Mouse (Mus musculus) forebrain, embryonic 13.5 days (tissue): ENCODE measurements around the gene Vps26b. TPM values are rescaled to one million over a fixed set of nuclear protein-coding genes. Genes with fewer than 3 reads are reported as not detected.

Experiments used
- ATAC-seq: fragments of 200-750 bp; cut with Nextera tagmentation; 2 replicates; pipeline ENCODE4 v1.8.0; 2017
- H3K27ac ChIP-seq: fragments of 300-500 bp; sonication (generic); 2 replicates; pipeline ENCODE4 v1.5.1; 2015; ENCODE audit warnings: inconsistent platforms, mild to moderate bottlenecking, moderate library complexity
- H3K27me3 ChIP-seq: fragments of 300-500 bp; sonication (generic); 2 replicates; pipeline ENCODE4 v1.6.1; 2015; ENCODE audit warnings: mild to moderate bottlenecking, inconsistent platforms
- H3K36me3 ChIP-seq: fragments of 300-500 bp; sonication (generic); 2 replicates; pipeline ENCODE4 v1.6.1; 2015; ENCODE audit warnings: mild to moderate bottlenecking, inconsistent platforms; ENCODE audit not compliant: poor library complexity, severe bottlenecking
- H3K4me1 ChIP-seq: fragments of 300-500 bp; sonication (generic); 2 replicates; pipeline ENCODE4 v1.6.1; 2015; ENCODE audit warnings: inconsistent platforms
- H3K4me2 ChIP-seq: fragments of 300-500 bp; sonication (generic); 2 replicates; pipeline ENCODE4 v1.6.1; 2015; ENCODE audit warnings: inconsistent platforms, mild to moderate bottlenecking, moderate library complexity
- H3K4me3 ChIP-seq: fragments of 300-500 bp; sonication (generic); 2 replicates; pipeline ENCODE4 v1.5.1; 2015; ENCODE audit warnings: mild to moderate bottlenecking, inconsistent platforms
- H3K9ac ChIP-seq: fragments of 300-500 bp; sonication (generic); 2 replicates; pipeline ENCODE4 v1.6.1; 2015; ENCODE audit warnings: mild to moderate bottlenecking, inconsistent platforms
- H3K9me3 ChIP-seq: fragments of 300-500 bp; sonication (generic); replicated peaks from 2 replicates; pipeline ENCODE4 v1.6.1; 2016; ENCODE audit warnings: inconsistent platforms
- WGBS: fragments of 180-500 bp; shearing (Covaris S2); methylation state at CpG from one replicate; pipeline ENCODE4 v1.1.7; 2015; 5-methylcytosine and 5-hydroxymethylcytosine counted together
- polyA plus RNA-seq: library from polyadenylated mRNA; unstranded; fragments of >200 nt; fragmentation: Nextera tagmentation; extraction: Ambion mirVana; gene quantifications from 2 replicates; pipeline ENCODE4 v1.2.1, GENCODE M21; 2015

Vps26b gene
- polyA plus RNA-seq, 1 experiment from 2014 or later, result 52.6 TPM

- Histone ChIP-seq H3K4me1 (no peaks in the 10 kb centered on the region), H3K9me3 (no peaks in the 10 kb centered on the region), H3K27ac (no peak overlapping the region), H3K36me3 (peaks cover 60% of the 10 kb centered on the region), H3K4me3 (no peak overlapping the region), H3K9ac (no peak overlapping the region), H3K4me2 (no peak overlapping the region), H3K27me3 (no peaks in the 10 kb centered on the region)
- no peak for ATAC-seq
- 96% methylated on average over 6 of the region's 6 CpGs for WGBS
Measured at GRCm38 (mm10) chr9:26985668-26986277, 44.1 kb downstream of the Vps26b start.

- H3K36me3 ChIP-seq, result peaks cover 54% of the 10 kb centered on the region
Measured at GRCm38 (mm10) chr9:26985090-26985613, 44.7 kb downstream of the Vps26b start.

GRCm38 (mm10) chr9:26978776-26979175, 51.1 kb downstream of the Vps26b start:
- Histone ChIP-seq H3K27ac (no peak overlapping the region), H3K4me1 (no peaks in the 10 kb centered on the region), H3K9ac (no peak overlapping the region), H3K4me3 (no peak overlapping the region), H3K9me3 (no peaks in the 10 kb centered on the region), H3K27me3 (no peaks in the 10 kb centered on the region), H3K4me2 (no peak overlapping the region), H3K36me3 (peaks cover 54% of the 10 kb centered on the region)
- WGBS, result 94% methylated on average over 3 of the region's 3 CpGs
- ATAC-seq, result no peak

More at GRCm38 (mm10) chr9:26985090-26985613, 44.7 kb downstream of the Vps26b start:
- no peaks in the 10 kb centered on the region for H3K27me3 ChIP-seq
- no peak for ATAC-seq
- no peaks in the 10 kb centered on the region for H3K4me1 ChIP-seq
- H3K4me3 ChIP-seq, result no peak overlapping the region
- no peaks in the 10 kb centered on the region for H3K9me3 ChIP-seq
- H3K27ac ChIP-seq, result no peak overlapping the region
- no peak overlapping the region for H3K9ac ChIP-seq
- no peak overlapping the region for H3K4me2 ChIP-seq
- WGBS, result 93% methylated on average over 2 of the region's 2 CpGs

DNA sequence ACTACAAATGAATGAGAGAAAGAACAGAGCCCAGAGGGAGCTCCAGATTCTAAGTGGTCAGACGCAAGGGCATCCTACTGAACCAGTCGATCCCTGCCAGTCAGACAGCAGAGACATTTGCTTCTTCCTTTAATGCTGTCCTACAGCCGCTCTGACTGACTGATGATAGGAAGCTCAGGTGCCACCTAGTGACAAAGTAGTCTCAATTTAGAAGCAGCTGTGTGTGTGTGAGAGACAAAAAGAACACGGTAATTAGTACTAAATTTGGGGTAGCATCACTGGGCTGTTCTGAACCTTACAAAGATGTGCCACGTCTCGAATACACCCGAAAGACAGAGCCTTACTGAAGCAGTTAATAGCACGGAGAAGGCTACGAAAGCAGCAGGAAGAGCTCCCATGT, 52.1 kb downstream of the Vps26b start:
- no peak for ATAC-seq
- no peaks in the 10 kb centered on the region for H3K27me3 ChIP-seq
- no peak overlapping the region for H3K27ac ChIP-seq
- H3K9me3 ChIP-seq, result no peaks in the 10 kb centered on the region
- peaks cover 54% of the 10 kb centered on the region for H3K36me3 ChIP-seq
- 88% methylated on average over 9 of the region's 9 CpGs for WGBS
- H3K4me1 ChIP-seq, result no peaks in the 10 kb centered on the region
- H3K4me3 ChIP-seq, result no peak overlapping the region
- no peak overlapping the region for H3K4me2 ChIP-seq
- H3K9ac ChIP-seq, result no peak overlapping the region

Other genes with a start within 250 kb of the Vps26b start
- gene Glb1l2, start 223.6 kb downstream of the Vps26b start, polyA plus RNA-seq, result 2.6 and 3.3 TPM in 2 replicates
- gene Glb1l3, start 169.2 kb downstream of the Vps26b start, polyA plus RNA-seq, result not detected in 2 replicates
- gene Gm1110, start 107.0 kb downstream of the Vps26b start, polyA plus RNA-seq, result 0.21 and 0.30 TPM in 2 replicates
- gene Acad8, start 30.5 kb downstream of the Vps26b start, polyA plus RNA-seq, result 38.2 and 47.5 TPM in 2 replicates
- 154 and 156 TPM in 2 replicates for gene Thyn1, start 30.4 kb downstream of the Vps26b start, polyA plus RNA-seq
- 26.5 and 30.7 TPM in 2 replicates for gene Ncapd3, start 110 bp upstream of the Vps26b start, polyA plus RNA-seq
- 113 and 123 TPM in 2 replicates for gene Jam3, start 125.4 kb upstream of the Vps26b start, polyA plus RNA-seq